Mouse (Mus musculus) right cerebral cortex, postnatal 14 days (tissue): ENCODE data around the gene Prr5.
A peak's percentile ranks its signal among the peaks of the same experiment; 100 is the strongest.

Source experiments
- DNase-seq: peaks from one replicate; pipeline ENCODE4 v3.0.0; 2022

Prr5 gene

DNA sequence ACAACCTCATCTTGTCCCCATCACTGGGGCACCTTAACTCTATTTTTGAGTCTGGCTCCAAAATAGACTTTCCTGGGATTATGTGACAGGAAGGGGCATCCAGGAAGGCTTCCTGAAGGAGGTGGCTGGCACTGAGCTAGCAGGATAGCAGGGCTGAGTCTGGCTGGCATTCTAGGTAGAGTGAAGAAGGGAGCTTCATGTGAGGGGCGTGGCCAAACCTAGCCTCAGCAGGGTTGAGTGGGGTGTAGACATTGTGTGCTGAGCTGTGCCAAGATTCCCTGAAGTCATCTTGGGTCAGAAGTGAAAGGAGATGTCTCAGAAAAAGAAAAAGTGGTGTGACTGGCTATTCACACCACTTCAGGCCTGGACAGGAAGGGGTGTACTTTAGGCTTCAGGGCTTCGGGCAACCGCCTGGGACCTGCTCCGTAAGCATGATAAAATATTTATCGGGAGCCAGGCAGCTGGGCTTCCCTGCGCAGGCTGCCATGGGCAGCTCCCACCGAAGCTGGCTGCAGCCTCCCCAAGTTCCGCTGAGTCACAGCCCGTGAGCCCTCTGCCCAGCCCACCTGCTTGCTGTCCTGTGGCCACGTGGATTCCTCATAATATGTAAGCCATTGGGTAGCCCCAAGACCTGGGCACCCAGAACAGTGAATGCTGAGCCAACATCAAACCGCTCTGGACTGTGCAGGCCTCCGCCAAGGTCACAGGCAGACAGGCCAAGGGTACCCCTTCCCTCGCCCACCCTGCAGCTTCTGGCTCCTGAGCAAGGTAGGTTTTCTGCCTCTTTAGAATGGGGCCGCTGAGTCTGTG, at the start of gene Prr5:
Gene Prr5 (plus strand): TSS at position 683 of the 810 bp plus-strand sequence.
- no peak for DNase-seq

DNA sequence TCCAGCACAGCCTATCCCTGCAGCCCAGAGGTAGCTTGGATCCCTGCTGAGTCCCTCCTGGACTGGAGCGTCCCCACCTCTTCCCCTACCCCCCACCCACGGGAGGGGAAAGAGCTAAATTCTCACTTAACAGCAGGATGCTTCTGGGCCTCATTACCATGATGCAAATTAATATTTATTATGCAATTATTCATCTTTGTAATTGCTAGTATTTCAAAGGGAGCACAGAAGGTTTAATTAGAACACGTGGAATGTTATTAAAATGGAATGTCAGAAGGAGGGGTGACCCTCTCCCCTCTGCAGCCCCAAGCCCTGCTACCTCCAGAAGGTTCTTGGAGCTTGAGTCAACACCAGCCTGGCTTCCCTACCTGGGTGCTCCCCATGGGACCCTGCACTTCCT, 49.4 kb upstream of the Prr5 start:
- DNase-seq, result no peak

DNA sequence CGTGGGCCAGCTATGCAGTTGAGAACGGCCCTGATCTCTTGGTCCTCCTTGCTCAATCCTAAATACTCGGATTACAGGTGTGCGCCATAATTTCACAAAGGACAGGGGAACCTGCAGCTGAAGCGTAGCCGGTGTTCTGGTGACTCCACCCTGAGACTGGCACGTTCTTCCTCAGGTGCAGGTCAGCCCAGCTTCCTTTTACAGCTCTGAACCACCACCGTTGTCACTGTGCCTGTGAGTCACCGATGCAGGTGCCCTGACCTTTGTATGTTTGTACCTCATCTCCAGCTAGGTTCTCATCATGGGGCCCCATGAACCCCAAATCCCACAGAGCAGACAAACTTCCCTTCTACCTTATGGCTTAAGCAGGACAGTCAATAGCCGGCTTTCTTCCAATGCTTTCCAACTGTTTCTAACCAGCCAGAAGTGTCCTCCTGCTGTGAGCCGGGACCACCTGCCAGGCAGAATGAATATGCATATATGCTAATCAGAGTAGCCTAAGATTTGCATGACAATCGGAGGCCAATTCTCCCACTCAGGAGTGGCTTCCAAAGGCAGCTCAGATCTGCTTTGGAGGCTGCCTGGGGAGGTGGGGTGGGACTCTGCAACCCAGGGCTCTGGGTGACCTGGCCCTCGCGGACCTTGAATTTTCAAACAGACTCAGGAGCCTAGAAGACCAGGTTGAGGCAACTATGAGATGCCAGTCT, 47.5 kb upstream of the Prr5 start:
- DNase-seq, result peak; percentile 35

DNA sequence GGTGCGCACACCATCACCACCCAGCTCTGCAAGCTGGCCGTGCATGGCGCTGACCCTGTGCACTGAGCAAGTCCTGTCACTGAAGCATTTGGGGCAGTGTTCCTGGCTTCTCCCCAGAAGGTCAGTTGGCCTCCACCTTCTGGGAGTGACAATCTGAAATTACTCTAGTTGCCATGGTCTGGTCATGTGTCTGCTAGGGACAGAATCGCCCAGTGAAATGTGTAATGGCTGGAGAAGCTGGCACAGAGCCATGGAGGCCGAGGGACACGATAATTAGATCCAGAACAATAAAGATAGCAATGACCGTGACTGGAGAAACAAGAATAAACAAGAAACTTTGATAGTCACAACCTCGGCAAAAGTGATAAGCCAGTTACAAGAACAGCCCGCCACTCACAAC, 44.5 kb upstream of the Prr5 start:
- DNase-seq, result peak; percentile 31

DNA sequence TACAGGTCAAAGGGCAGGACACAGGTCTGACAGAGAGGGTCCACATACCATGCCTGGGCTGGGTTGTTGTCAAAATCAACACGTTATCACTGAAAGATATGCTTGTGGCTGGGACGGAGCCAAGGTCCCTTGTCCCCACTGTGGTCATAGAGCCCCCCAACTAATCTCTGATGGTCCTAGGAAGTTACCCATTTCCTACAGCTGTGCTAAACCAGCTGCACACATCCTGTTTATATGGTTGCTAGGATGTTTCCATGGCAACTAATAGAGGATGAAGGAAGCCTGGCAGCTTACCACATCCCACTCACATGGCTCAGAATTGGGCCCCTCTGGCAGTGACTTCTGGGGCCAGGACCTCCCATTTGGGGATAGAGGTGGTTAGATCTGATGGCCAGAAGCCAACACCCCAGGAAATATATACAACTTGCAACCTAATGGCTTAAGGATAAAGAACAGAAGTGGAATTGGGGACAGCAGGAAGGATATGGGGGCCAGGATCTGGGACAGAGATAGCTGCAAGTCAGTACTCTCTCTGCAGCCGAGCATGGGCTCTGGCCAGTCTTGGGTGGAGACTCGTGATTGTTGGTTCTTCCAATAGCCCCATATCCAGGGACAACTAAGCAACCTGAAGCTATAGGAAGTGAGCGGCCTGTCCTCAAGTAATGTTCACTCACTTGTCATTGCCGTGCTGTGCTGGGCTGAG, 43.6 kb upstream of the Prr5 start:
- no peak for DNase-seq

DNA sequence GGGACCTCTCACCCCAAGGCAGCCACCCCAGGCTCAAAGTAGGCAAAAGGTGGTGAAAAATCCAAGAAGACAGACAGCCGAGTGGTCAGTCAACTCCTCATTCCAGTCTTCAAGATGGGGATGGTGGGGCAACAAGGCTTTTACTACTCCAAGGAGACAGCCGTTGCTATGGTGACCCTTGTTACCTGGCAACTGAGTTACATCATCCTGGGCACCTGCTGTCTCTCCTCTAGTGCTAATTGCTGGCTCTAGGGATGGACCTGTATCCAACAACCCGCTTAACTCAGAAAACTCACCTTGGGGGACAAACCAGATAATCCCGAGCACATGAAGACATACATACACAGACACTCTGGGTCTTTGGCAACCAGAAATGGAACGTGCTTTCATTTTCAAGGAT, 42.1 kb upstream of the Prr5 start:
- peak; percentile 63 for DNase-seq

DNA sequence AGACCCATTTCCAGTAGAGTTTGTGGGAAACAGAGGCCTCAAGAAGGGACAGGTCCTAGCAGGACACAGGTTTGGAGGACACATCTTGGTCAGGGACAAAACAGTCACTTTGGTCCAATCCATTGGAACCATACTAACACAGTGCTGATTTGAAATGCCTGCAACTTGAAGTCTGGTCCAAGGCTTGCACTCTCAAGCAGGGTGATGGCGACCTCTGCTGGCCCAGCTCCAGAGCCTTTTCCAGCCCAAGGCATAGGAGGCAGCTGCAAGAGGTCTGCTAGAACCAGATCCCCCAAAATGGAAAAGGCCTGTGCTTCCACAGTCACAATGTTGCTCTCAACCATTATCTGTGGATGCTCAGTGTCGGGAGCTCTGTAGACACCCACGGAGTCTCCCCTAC, 39.7 kb upstream of the Prr5 start:
- peak; percentile 71 for DNase-seq

DNA sequence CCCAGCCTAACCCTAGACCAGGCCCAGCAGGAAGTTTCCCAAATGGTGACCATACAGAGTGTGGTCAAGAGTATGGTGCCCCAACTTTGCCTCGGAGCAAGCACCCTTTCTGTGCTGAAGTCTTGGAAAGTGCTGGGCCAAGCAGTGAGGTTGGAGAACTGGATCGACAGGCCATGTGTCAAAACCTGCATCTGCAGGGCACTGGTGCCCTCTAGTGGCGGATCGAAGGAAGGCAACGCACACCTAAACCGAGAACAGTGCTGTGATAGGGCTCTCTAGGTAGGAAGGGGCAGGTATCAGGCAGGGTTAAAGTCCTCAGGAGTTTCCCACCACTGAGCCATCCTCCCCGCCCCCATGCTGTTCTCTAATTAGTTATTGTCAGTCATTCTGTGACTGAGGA, 37.9 kb upstream of the Prr5 start:
- DNase-seq, result peak; percentile 77

DNA sequence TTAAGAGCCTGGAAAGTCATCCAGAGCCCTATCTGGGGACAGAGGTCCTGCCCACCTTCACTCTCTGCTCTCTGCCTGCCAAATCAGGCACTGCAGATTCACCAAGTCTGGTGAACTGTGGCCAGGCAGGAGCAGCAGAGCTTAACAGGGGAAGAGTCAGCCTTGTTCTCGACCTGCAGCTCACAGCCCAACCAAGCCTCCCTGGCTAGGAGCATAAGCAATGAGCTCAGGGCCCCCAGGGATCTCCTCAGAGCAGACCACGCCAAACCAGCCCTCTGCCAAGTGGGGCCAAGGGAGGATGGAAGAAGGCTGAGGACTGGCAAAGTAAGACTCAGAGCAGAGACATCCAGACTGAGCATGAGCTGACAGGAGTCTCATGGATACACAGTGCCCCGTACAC, 35.1 kb upstream of the Prr5 start:
- DNase-seq, result no peak

DNA sequence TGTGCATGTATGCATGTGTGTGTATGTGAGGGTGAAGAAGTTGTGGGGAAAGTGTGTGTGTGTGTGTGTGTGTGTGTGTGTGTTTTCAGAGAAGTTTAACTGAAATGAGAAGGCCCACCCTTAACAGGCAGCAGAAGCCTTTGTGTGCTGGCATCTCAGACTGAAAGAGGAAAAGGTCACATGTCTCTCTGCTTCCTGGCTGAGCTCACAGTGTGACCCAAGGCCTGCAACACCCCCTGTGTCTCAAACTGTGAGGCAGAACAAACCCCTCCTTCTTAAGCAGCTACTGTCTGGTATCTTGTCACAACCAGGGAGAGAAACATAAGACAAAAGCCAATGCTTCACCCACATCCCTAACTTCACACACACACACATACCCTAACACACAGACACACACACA, 31.0 kb upstream of the Prr5 start:
- no peak for DNase-seq

DNA sequence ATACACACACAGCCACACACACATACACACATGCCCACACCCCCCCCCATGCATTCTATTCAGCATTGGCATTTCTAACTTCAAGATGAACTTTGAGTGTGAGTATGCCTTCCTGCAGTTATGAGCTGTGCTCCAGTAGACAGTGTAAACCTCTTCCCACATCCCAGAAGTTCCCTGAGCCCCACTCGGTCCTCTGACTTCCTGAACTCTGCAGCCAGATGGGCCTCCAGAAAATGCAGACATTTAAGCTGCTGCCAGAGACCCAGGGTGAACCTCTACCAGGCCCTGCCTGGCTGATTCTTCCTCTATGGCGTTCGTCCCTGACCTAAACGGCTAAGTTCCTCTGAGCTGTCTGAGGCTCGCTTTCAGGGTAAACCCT, 30.4 kb upstream of the Prr5 start:
- DNase-seq, result no peak

DNA sequence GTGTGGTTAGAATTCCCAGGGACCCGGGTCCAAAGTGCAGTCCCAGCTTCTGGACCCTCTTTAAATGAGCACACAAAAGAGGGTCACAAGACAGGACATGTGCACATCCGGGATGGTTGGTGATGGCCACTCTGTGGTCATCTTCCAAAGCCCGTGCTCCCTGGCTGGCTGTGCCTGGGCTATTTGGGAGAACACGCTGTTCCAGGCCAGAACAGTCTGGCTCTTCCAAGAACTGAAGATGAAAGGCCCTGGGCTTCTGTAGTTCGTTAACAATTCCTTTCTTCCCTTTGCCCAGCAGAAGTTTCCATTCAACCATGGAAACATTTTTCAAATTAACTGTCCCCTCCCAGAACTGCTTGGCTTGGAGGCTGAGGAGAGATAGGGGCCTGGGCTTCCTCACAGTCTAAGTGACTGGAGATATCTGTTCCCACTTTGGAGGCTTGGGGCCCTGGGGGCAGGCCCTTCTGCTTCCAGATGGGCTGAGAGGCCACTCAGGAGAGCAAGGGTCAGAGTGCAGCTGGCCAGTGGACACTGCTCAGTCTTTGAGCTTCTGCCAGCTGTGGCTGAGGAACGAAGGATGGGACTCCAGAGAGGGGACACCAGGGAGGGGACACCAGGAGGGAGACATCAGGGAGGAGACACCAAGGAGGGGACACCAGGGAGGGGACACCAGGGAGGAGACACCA, 29.8 kb upstream of the Prr5 start:
- no peak for DNase-seq

DNA sequence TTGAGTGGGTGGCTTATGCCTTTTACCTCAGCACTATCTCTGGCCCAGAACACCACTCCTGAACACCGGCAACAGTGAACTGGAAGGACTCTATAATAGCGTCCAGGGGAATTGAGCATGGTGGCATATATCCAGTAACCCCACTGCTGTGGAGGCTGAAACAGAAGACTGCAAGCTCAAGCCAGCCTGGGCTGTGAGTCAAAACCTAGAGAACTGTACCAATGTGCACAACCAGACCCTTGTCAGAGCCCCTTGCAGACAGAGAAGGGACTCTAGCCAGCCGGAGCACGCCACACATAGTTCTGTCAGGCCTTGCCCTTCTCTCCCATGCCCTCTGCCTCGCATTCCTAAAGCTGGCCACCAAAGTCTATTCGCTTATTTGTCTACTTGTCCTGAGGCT, 28.7 kb upstream of the Prr5 start:
- DNase-seq, result no peak

DNA sequence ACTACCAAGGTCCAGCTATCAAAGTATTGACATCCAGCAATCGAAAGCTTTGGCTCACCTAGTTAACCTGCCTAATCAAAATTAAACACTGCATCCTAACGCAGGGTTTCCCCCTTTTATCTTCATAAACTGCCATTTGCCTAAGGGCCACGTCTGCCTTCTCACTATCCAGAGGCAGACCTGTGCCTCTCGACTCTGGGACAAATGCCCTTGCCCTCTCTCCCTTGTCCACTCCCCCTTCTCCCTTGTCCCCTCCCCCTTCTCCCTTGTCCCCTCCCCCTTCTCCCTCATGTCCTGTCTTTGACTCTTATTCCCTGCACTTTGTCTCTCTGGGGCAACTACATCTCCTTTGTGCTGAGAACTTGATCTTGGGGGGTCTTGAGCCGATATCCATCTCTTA, 28.3 kb upstream of the Prr5 start:
- no peak for DNase-seq

DNA sequence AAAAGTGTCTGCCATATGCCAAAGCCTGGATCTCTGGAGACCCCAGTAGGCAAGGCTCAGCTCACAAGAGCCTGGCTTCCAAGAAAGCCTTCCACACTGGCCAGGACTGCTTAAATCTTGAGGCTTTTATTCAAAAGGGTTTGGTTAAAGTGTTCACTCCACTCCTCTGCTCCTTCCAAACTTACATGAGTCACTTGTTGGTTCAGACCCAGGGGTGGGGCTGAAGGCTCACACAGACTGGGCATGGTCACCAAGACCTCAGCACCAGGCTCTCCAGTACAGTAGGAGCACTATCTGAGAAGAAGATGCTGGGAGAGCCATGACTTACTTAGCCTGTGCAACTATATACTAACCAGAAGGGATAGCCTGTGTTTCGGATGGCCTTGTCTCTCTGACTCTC, 27.5 kb upstream of the Prr5 start:
- DNase-seq, result no peak

DNA sequence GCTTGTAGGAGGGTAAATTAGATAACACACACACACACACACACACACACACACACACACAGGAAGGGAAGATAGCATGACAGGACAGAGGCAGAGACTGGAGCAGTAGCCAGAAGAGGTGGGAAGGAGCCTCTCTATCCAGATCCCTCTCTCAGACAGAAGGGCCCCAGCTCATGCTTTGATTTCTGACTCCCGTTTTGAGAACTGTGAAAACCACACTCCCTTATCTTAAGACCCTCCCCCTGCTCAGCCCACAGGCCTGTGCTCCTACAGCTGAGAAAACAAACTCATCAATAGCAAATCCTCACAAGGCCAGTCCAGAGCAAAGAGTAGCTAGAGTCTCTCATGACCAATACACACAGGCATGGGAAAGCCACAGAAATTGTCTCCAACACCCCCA, 26.2 kb upstream of the Prr5 start:
- DNase-seq, result no peak

DNA sequence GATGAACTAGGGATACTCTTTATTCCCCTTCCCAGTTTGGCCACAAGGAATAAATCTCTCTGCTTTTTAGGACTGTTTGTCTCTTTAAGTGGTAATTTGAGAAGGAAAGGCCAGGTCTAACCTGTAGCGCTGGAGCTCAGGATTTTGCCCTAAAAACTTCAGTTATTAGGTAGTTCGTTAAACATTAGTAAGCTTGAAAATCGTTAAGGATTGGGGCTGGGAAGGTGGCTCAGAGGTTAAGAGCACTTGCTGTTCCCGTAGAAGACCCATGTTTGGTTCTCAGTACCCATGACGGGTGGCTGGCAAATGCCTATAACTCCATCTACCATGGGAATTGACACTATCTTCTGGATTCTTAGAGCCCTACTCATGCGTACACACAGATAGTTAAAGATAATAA, 17.9 kb upstream of the Prr5 start:
- DNase-seq, result no peak

DNA sequence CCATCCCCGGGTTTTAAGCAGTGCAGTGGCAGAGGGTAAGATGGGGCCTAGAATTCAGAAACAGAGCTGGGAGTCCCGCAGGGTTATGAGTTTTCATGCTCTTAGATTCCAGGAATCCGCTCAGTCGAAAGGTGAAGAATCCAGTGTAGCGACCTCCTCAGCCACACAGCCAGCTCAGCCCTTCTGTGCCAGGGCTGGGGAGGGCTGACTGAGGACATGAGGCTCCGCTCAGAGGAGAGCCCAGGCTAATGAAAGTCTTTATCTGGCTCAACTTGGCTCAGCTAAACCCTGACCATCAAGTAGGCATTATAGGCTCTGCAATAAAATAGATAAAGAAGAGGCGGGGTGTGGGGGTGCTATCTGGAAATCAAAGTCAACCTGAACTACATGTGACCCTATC, 16.3 kb upstream of the Prr5 start:
- no peak for DNase-seq

DNA sequence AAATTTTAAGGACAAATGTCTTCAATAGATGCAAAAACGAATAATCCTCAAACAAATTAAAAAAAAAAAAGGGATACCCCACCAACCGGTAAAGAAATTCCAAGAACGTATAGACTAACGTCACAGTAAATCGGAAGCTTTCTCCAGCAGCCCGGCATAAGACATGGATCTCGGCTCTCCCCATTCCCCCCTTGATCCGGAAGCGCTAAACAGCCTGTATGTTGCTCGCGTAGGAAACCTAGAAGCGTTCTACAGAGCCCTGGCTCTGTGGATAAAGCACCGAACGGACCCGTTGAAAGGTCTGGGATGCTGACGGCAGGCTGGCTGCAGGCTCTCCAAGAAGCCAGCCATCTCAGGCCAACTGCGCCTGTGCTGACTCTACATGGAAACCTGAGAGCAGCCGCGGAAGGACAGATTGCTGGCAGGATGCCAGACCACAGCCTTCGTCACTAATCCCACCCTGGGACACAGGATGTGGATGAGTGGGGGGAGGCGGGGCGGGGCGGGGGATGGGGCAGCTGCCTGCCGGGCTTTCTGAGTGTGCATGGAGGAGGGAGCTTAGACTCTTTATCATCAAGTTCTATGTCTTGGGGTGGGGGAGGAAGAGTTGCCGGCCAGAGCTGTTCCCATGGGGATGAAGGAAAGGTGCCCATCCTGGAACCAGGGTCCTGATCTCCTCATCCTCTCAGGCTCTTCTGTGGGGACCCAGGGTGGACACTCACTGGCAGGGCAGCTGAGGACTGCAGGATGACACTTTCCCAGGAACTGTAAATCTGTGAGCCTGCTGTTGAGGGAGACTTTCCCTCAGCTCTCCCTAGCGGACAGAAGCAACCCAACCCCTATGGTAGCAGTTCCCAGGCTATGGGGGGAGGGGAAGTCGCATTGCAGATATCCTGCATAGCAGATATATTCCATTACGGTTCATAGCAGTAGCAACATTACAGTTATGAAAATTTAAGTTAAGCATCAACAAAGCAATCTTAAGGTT, 15.1 kb upstream of the Prr5 start:
- peak; percentile 78 for DNase-seq

DNA sequence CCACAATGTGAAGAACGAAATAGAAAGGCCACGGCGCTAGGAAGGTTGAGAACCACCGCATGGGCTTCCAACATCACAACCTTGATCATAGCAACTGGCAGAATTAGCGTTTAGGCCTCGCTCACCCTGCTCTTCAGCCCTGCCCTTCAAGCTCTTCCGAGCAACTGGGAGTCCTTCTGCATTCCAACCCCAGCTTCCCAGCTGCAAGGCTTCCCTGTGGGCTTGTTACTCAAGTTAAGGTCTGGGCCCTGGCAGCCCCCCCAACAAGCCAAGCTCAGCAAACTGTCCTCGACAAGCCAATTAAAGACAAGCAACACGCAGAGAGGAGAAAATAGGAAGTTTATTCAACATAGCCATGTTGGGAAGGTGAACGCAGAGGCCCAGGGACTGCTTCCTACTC, 14.4 kb upstream of the Prr5 start:
- no peak for DNase-seq

DNA sequence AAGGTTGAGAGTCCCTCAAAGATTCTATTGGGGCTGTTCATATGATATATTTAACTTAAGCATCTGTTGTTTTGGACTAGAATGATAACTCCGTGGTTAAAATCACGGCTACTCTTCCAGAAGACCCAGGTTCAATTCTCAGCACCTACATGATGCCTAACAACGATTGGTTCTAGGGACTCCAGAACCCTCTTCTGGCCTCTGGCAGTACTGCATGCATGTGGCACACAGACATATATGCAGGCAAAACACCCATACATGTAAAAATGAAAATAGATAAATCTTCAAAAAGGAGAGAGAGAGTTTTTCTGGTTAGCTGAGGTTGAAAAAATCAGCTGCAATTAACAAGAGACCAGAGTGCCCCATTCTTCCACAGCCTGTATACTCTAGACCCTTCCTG, 12.7 kb upstream of the Prr5 start:
- DNase-seq, result no peak

DNA sequence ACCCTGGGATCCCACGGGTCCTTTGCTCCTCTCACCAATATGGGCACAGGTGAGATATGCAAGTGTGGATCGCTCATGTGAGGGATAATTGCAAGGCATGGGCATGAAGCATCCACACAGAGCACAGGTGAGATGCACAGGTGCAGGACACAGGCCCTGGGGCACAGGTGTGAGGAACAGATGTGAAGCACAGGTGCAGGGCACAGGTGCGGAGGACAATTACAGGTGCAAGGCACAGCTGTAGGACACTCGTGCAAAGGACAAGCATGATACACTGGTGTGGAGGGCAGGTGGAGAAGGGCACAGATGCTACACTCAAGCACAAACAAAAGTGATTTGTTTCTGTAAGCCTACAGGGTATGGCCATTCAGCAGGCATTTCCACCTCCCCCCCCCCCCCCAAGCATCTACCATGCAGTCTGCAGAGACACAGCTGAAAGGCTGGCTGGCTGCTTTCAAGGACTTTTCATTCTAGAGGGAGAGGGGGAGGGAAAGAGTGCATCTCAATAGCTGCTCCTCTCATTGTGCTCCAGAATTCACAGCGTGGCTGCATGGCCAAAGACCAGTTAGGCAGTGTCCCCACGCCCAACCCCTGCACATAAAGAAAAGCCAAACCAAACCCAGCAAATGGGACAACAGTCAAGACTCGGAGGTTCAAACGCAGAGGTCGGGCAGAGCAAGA, 11.9 kb upstream of the Prr5 start:
- no peak for DNase-seq
